Mouse (Mus musculus) embryonic facial prominence, embryonic 12.5 days (tissue): Measurements from ENCODE around the gene Gm43191. TPM values are rescaled to one million over a fixed set of nuclear protein-coding genes. Genes with fewer than 3 reads are reported as not detected.
"Not testable (repeated sequence)": the region's sequence is repeated elsewhere in the genome, so short reads cannot be mapped to it uniquely, and the experiment has no call there.

ENCODE experiments used
- ATAC-seq: fragments of 200-750 bp; cut with Nextera tagmentation; 2 replicates; pipeline ENCODE4 v1.8.0; 2017; ENCODE audit not compliant: insufficient number of reproducible peaks, insufficient read depth, low FRiP score, low TSS enrichment
- H3K27ac ChIP-seq: fragments of 300-500 bp; sonication (generic); 2 replicates; pipeline ENCODE4 v1.5.1; 2016; ENCODE audit warnings: mild to moderate bottlenecking
- H3K27me3 ChIP-seq: fragments of 300-500 bp; sonication (generic); 2 replicates; pipeline ENCODE4 v1.6.1; 2016; ENCODE audit warnings: mild to moderate bottlenecking, moderate library complexity
- H3K36me3 ChIP-seq: fragments of 300-500 bp; sonication (generic); 2 replicates; pipeline ENCODE4 v1.6.1; 2016; ENCODE audit warnings: mild to moderate bottlenecking
- H3K4me1 ChIP-seq: fragments of 300-500 bp; sonication (generic); 2 replicates; pipeline ENCODE4 v1.6.1; 2016
- H3K4me2 ChIP-seq: fragments of 300-500 bp; sonication (generic); replicated peaks from 2 replicates; pipeline ENCODE4 v1.6.1; 2016; ENCODE audit warnings: mild to moderate bottlenecking, moderate library complexity
- H3K4me3 ChIP-seq: fragments of 300-500 bp; sonication (generic); 2 replicates; pipeline ENCODE4 v1.5.1; 2016; ENCODE audit warnings: mild to moderate bottlenecking
- H3K9ac ChIP-seq: fragments of 300-500 bp; sonication (generic); 2 replicates; pipeline ENCODE4 v1.6.1; 2016; ENCODE audit warnings: mild to moderate bottlenecking, moderate library complexity
- H3K9me3 ChIP-seq: fragments of 300-500 bp; sonication (generic); 2 replicates; pipeline ENCODE4 v1.6.1; 2016; ENCODE audit warnings: mild to moderate bottlenecking, moderate library complexity
- WGBS: fragments of 180-500 bp; shearing (Covaris S2); methylation state at CpG from one replicate; pipeline ENCODE4 v1.1.7; 2016; 5-methylcytosine and 5-hydroxymethylcytosine counted together
- polyA plus RNA-seq: library from polyadenylated mRNA; unstranded; fragments of >200 nt; fragmentation: Nextera tagmentation; extraction: Ambion mirVana; gene quantifications from 2 replicates; pipeline ENCODE4 v1.2.1, GENCODE M21; 2016

Gene Gm43191
- polyA plus RNA-seq, 1 experiment from 2014 or later = not detected

- Histone ChIP-seq H3K4me2 (no peak overlapping the region), H3K4me3 (no peak overlapping the region), H3K27me3 (no peaks in the 10 kb centered on the region), H3K36me3 (no peaks in the 10 kb centered on the region), H3K27ac (no peak overlapping the region), H3K9ac (no peak overlapping the region), H3K4me1 (peaks cover under 1% of the 10 kb centered on the region; the same call in 1 of the 2 replicates), H3K9me3 (no peaks in the 10 kb centered on the region)
- ATAC-seq = no peak
- WGBS = 91% methylated on average over 1 of the region's 1 CpGs
Observed at GRCm38 (mm10) chr3:116705637-116706204, 24.7 kb upstream of the Gm43191 start.

DNA sequence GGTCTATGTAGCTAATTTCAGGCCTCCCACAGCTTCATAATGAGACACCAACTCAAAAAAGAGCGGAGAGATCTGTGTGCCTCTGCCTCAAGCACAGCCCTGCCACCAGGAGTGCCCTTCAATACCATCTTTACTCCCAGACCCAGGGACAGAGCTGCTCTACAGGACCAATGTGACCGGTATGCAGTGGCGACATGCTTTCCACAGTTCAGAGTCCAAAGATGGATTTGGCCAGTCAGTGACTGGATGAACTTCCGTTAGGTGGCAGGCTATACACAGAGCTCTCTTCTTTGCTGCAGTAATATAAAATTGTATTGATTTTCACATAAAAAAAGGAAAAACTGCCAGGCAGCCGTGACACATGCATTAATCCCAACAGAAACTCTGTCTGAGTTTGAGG lies 22.8 kb upstream of the Gm43191 start:
- ATAC-seq = no peak
- WGBS = 93% methylated on average over 5 of the region's 5 CpGs

DNA sequence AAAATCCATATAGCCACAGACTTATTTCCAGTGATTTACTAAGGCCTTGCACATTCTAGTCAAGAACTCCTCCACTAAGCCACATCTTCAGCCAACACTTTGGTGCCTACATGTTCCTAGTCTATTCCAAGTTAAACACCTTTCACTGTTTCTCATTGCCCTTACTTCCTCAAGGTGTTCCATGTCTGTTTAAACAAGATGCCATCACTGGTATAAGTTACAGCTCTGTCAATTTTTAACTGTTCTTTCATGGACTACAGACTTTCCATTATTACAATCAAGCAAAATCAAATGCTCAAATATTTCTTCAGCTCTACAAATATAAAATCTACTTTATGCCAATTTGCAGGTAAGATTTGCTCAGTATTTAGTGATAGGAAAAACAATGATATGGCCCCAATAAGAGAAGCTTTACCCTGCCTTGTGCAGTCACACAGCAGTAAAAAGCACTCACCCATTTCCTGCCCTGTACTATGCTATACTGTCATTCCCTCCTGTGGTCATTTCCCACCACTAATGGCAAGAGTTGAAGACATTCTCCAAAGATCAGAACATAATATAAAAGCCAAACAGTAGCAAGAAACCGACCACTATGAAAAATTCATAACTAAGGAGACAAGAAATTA lies 21.7 kb upstream of the Gm43191 start:
- no peak for ATAC-seq
- Histone ChIP-seq H3K4me1 (no peaks in the 10 kb centered on the region), H3K4me2 (no peak overlapping the region), H3K36me3 (no peaks in the 10 kb centered on the region), H3K9ac (no peak overlapping the region), H3K27ac (no peak overlapping the region), H3K4me3 (no peak overlapping the region), H3K27me3 (no peaks in the 10 kb centered on the region), H3K9me3 (no peaks in the 10 kb centered on the region)
- 86% methylated on average over 1 of the region's 1 CpGs for WGBS

More for the DNA sequence above, 22.8 kb upstream of the Gm43191 start:
- Histone ChIP-seq H3K9me3 (no peaks in the 10 kb centered on the region), H3K4me2 (no peak overlapping the region), H3K27me3 (no peaks in the 10 kb centered on the region), H3K4me1 (no peaks in the 10 kb centered on the region), H3K9ac (no peak overlapping the region), H3K27ac (no peak overlapping the region), H3K4me3 (no peak overlapping the region), H3K36me3 (no peaks in the 10 kb centered on the region)

DNA sequence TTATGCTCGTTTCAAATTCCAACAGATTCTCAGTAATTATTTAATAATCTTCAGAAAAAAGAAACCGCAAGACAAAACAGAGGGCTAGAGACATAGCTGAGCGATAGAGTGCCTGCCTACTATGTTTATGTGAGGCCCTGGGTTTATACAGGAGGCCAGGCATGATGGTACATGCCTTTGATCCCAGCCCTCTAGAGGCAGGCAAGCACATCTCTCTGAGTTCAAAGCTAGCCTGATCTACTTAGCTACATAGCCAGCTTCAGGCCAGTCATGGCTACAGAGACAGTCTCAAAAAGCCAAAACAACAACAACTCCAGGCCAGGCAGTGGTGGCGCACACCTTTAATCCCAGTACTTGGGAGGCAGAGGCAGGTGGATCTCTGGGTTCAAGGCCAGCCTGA lies 20.5 kb upstream of the Gm43191 start:
- Histone ChIP-seq H3K36me3 (no peaks in the 10 kb centered on the region), H3K4me1 (no peaks in the 10 kb centered on the region), H3K27ac (no peak overlapping the region), H3K4me3 (no peak overlapping the region), H3K4me2 (no peak overlapping the region), H3K9me3 (no peaks in the 10 kb centered on the region), H3K9ac (no peak overlapping the region), H3K27me3 (no peaks in the 10 kb centered on the region)
- no peak for ATAC-seq
- WGBS = 95% methylated on average over 4 of the region's 4 CpGs

GRCm38 (mm10) chr3:116698786-116699185 lies 17.7 kb upstream of the Gm43191 start:
- H3K4me3 ChIP-seq = no peak overlapping the region
- H3K4me1 ChIP-seq = no peaks in the 10 kb centered on the region
- no peaks in the 10 kb centered on the region for H3K27me3 ChIP-seq
- H3K27ac ChIP-seq = no peak overlapping the region
- no peak for ATAC-seq
- no peak overlapping the region for H3K9ac ChIP-seq
- H3K36me3 ChIP-seq = no peaks in the 10 kb centered on the region
- H3K9me3 ChIP-seq = no peaks in the 10 kb centered on the region
- WGBS = 70% methylated on average over 2 of the region's 2 CpGs
- no peak overlapping the region for H3K4me2 ChIP-seq

GRCm38 (mm10) chr3:116695666-116695985 lies 14.6 kb upstream of the Gm43191 start:
- ATAC-seq = no peak
- peaks cover 7% of the 10 kb centered on the region for H3K36me3 ChIP-seq
- H3K27ac ChIP-seq = no peak overlapping the region
- H3K4me3 ChIP-seq = no peak overlapping the region
- WGBS = 80% methylated on average over 2 of the region's 2 CpGs
- H3K9ac ChIP-seq = no peak overlapping the region
- H3K4me1 ChIP-seq = no peaks in the 10 kb centered on the region
- H3K4me2 ChIP-seq = no peak overlapping the region
- H3K9me3 ChIP-seq = no peaks in the 10 kb centered on the region
- H3K27me3 ChIP-seq = no peaks in the 10 kb centered on the region

DNA sequence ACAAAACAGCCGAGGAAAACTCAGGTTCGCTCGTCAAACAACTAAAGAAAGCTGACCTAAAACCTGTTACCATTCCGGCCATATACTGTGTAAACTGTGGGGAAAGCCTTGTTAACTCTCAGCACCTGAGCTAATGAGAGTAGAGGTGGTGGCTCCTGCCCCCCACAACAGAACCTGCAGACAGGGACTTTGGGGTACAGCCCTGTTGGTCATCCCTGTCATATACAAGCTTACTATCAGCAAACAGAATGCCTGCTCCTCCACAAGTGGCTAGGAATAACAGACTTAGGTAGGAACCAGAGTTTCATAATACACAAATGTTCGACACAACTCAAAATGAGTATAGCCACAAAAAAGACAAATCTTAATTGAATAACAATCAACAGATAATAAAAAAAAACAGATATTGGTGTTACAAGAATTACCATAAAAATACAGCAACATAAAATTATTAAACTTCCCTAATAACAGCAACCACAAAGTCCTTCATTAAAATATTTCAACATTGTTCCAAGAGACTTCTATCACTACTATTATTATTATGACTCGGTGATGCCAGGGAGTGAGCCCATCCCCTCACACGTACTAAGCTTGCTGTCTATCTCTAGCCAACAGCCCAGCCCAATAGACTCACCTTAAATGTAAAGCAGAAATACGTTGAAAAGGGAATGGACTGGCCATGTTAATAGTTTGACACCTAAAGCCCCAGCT lies 14.1 kb upstream of the Gm43191 start:
- Histone ChIP-seq H3K9me3 (no peaks in the 10 kb centered on the region), H3K4me2 (no peak overlapping the region), H3K36me3 (peaks cover 7% of the 10 kb centered on the region), H3K4me1 (no peaks in the 10 kb centered on the region), H3K27ac (no peak overlapping the region), H3K27me3 (no peaks in the 10 kb centered on the region), H3K4me3 (no peak overlapping the region), H3K9ac (no peak overlapping the region)
- no peak for ATAC-seq
- 86% methylated on average over 8 of the region's 8 CpGs for WGBS

DNA sequence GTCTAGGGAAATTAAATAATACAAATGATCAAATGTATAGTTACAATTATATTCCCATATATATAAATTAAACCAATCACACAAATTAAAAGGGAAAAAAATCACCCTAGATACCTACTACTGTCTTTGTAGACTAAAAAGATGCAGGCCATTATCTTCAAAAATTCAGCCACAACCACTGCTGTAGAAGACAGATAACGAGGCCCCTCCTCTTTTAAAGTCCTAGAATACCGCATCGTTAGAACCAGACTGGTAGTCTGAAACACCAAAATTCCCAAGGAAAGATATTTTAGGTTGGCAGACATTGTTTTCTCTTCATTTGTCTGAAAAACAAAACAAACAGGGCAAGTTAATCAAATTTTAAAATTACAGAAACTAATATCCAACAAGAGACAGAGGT lies 13.3 kb upstream of the Gm43191 start:
- no peaks in the 10 kb centered on the region for H3K27me3 ChIP-seq
- no peak for ATAC-seq
- H3K9ac ChIP-seq = no peak overlapping the region
- no peak overlapping the region for H3K27ac ChIP-seq
- H3K4me1 ChIP-seq = no peaks in the 10 kb centered on the region
- H3K4me2 ChIP-seq = no peak overlapping the region
- WGBS = 89% methylated on average over 3 of the region's 3 CpGs
- peaks cover 7% of the 10 kb centered on the region for H3K36me3 ChIP-seq
- H3K9me3 ChIP-seq = no peaks in the 10 kb centered on the region
- no peak overlapping the region for H3K4me3 ChIP-seq

- not testable (repeated sequence) for H3K27ac ChIP-seq, H3K4me2 ChIP-seq, H3K4me3 ChIP-seq, ATAC-seq, H3K9me3 ChIP-seq, H3K36me3 ChIP-seq, H3K9ac ChIP-seq, H3K27me3 ChIP-seq
- H3K4me1 ChIP-seq = peaks cover 14% of the 10 kb centered on the region
- WGBS = 89% methylated on average over 9 of the region's 9 CpGs
Observed at GRCm38 (mm10) chr3:116664281-116664680, 16.8 kb downstream of the Gm43191 start.

DNA sequence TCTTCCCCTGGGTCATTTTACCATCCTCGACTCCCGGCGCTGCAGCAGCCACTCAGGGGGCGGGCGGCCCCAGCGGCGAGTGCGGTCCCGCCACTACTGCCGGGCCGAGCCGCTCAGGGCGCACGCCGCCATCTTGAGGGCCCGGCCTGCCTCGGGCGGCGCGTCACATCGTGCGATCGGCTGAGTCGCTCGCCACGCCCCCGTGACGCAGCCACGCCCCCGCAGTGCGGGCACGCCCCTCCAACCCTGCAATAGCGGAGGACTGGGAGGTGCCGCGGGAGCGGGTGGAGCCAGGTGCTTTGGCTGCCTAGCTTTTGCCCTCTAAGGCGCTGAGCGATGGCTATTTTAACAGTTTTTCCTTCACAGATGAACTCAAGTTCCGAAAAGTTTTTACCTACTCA lies 18.6 kb downstream of the Gm43191 start, which contains the start of gene Mfsd14a:
Mfsd14a (minus strand) TSS at position 215 of the 401 bp plus-strand sequence.
- peaks cover 20% of the 10 kb centered on the region for H3K4me1 ChIP-seq
- no peaks in the 10 kb centered on the region for H3K9me3 ChIP-seq
- peak; percentile 98 for ATAC-seq
- H3K9ac ChIP-seq = peak within 1 kb of the TSS; percentile 89
- peak within 1 kb of the TSS; percentile 87 for H3K27ac ChIP-seq
- no peaks in the 10 kb centered on the region for H3K27me3 ChIP-seq
- under 1% methylated on average over 39 of the region's 39 CpGs for WGBS
- peak within 1 kb of the TSS; percentile 72 for H3K4me2 ChIP-seq
- H3K36me3 ChIP-seq = no peaks in the 10 kb centered on the region
- H3K4me3 ChIP-seq = peak within 1 kb of the TSS; percentile 63

- no peaks in the 10 kb centered on the region for H3K27me3 ChIP-seq
- H3K9me3 ChIP-seq = no peaks in the 10 kb centered on the region
- under 1% methylated on average over 64 of the region's 68 CpGs for WGBS
- peak overlapping the region; percentile 72 for H3K4me2 ChIP-seq
- H3K27ac ChIP-seq = peak overlapping the region; percentile 87
- H3K4me3 ChIP-seq = peak overlapping the region; percentile 63
- H3K36me3 ChIP-seq = no peaks in the 10 kb centered on the region
- ATAC-seq = peak; percentile 88
- peak overlapping the region; percentile 89 for H3K9ac ChIP-seq
- H3K4me1 ChIP-seq = peaks cover 20% of the 10 kb centered on the region
Observed at GRCm38 (mm10) chr3:116661870-116662414, 19.1 kb downstream of the Gm43191 start.
